Mouse (Mus musculus) forebrain, embryonic 12.5 days (tissue): ENCODE results near the gene Cdk14. TPM values are rescaled to one million over a fixed set of nuclear protein-coding genes. Genes with fewer than 3 reads are reported as not detected.

ENCODE experiments used
- ATAC-seq: fragments of 200-750 bp; cut with Nextera tagmentation; 2 replicates; pipeline ENCODE4 v1.8.0; 2017; ENCODE audit warnings: moderate TSS enrichment; ENCODE audit not compliant: low FRiP score
- H3K27ac ChIP-seq: fragments of 300-500 bp; sonication (generic); 2 replicates; pipeline ENCODE4 v1.5.1; 2016; ENCODE audit warnings: mild to moderate bottlenecking
- H3K27me3 ChIP-seq: fragments of 300-500 bp; sonication (generic); 2 replicates; pipeline ENCODE4 v1.6.1; 2016; ENCODE audit warnings: mild to moderate bottlenecking
- H3K36me3 ChIP-seq: fragments of 300-500 bp; sonication (generic); replicated peaks from 2 replicates; pipeline ENCODE4 v1.6.1; 2016; ENCODE audit warnings: mild to moderate bottlenecking
- H3K4me1 ChIP-seq: fragments of 300-500 bp; sonication (generic); 2 replicates; pipeline ENCODE4 v1.6.1; 2016
- H3K4me2 ChIP-seq: fragments of 300-500 bp; sonication (generic); 2 replicates; pipeline ENCODE4 v1.6.1; 2016; ENCODE audit warnings: mild to moderate bottlenecking, moderate library complexity
- H3K4me3 ChIP-seq: fragments of 300-500 bp; sonication (generic); replicated peaks from 2 replicates; pipeline ENCODE4 v1.5.1; 2016; ENCODE audit warnings: mild to moderate bottlenecking
- H3K9ac ChIP-seq: fragments of 300-500 bp; sonication (generic); 2 replicates; pipeline ENCODE4 v1.6.1; 2016; ENCODE audit warnings: mild to moderate bottlenecking
- H3K9me3 ChIP-seq: fragments of 300-500 bp; sonication (generic); 2 replicates; pipeline ENCODE4 v1.6.1; 2016
- WGBS: fragments of 180-500 bp; shearing (Covaris S2); methylation state at CpG from one replicate; pipeline ENCODE4 v1.1.7; 2016; 5-methylcytosine and 5-hydroxymethylcytosine counted together
- polyA plus RNA-seq: library from polyadenylated mRNA; unstranded; fragments of >200 nt; fragmentation: Nextera tagmentation; extraction: Ambion mirVana; gene quantifications from 2 replicates; pipeline ENCODE4 v1.2.1, GENCODE M21; 2016

Cdk14 gene
- polyA plus RNA-seq, 1 experiment from 2014 or later = 33.0 TPM

GRCm38 (mm10) chr5:5300290-5300689, 119.8 kb downstream of the Cdk14 start:
- Histone ChIP-seq H3K9ac (no peak overlapping the region), H3K27ac (no peak overlapping the region), H3K27me3 (no peaks in the 10 kb centered on the region), H3K36me3 (no peaks in the 10 kb centered on the region), H3K4me3 (no peak overlapping the region), H3K4me1 (0 out of 2 replicates have a peak, but pooled peaks cover 7% of the 10 kb centered on the region), H3K4me2 (no peak overlapping the region), H3K9me3 (no peaks in the 10 kb centered on the region)
- WGBS = 73% methylated on average over 1 of the region's 1 CpGs
- ATAC-seq = no peak

GRCm38 (mm10) chr5:5297222-5297621, 122.9 kb downstream of the Cdk14 start:
- Histone ChIP-seq H3K27ac (no peak overlapping the region), H3K27me3 (no peaks in the 10 kb centered on the region), H3K36me3 (no peaks in the 10 kb centered on the region), H3K4me2 (no peak overlapping the region), H3K9me3 (no peaks in the 10 kb centered on the region), H3K9ac (no peak overlapping the region), H3K4me1 (0 out of 2 replicates have a peak, but pooled peaks cover 9% of the 10 kb centered on the region), H3K4me3 (no peak overlapping the region)
- ATAC-seq = no peak
- WGBS = 89% methylated on average over 7 of the region's 7 CpGs

GRCm38 (mm10) chr5:5296773-5297172, 123.3 kb downstream of the Cdk14 start:
- H3K9ac ChIP-seq = no peak overlapping the region
- no peaks in the 10 kb centered on the region for H3K9me3 ChIP-seq
- no peaks in the 10 kb centered on the region for H3K27me3 ChIP-seq
- no peak overlapping the region for H3K27ac ChIP-seq
- no peak overlapping the region for H3K4me3 ChIP-seq
- 0 out of 2 replicates have a peak, but pooled peaks cover 9% of the 10 kb centered on the region for H3K4me1 ChIP-seq
- H3K4me2 ChIP-seq = no peak overlapping the region
- no peaks in the 10 kb centered on the region for H3K36me3 ChIP-seq
- no peak for ATAC-seq

GRCm38 (mm10) chr5:5292830-5293542, 127.1 kb downstream of the Cdk14 start:
- Histone ChIP-seq H3K4me2 (no peak overlapping the region), H3K27me3 (no peaks in the 10 kb centered on the region), H3K27ac (no peak overlapping the region), H3K36me3 (no peaks in the 10 kb centered on the region), H3K4me3 (no peak overlapping the region), H3K4me1 (0 out of 2 replicates have a peak, but pooled peaks cover 2% of the 10 kb centered on the region), H3K9ac (no peak overlapping the region), H3K9me3 (no peaks in the 10 kb centered on the region)
- ATAC-seq = no peak
- WGBS = 89% methylated on average over 8 of the region's 8 CpGs

- H3K9me3 ChIP-seq = no peaks in the 10 kb centered on the region
- H3K27me3 ChIP-seq = no peaks in the 10 kb centered on the region
- H3K4me1 ChIP-seq = 0 out of 2 replicates have a peak, but pooled peaks cover 2% of the 10 kb centered on the region
- 85% methylated on average over 6 of the region's 6 CpGs for WGBS
- H3K9ac ChIP-seq = no peak overlapping the region
- no peak overlapping the region for H3K27ac ChIP-seq
- no peak overlapping the region for H3K4me3 ChIP-seq
- ATAC-seq = 0 out of 2 replicates have a peak, but pooled peaks have one; percentile 33
- no peaks in the 10 kb centered on the region for H3K36me3 ChIP-seq
- H3K4me2 ChIP-seq = no peak overlapping the region
Observed at GRCm38 (mm10) chr5:5291321-5291991, 128.7 kb downstream of the Cdk14 start.

- Histone ChIP-seq H3K4me3 (no peak overlapping the region), H3K9me3 (no peaks in the 10 kb centered on the region), H3K4me1 (0 out of 2 replicates have a peak, but pooled peaks cover 2% of the 10 kb centered on the region), H3K36me3 (no peaks in the 10 kb centered on the region), H3K4me2 (no peak overlapping the region), H3K27ac (no peak overlapping the region), H3K9ac (no peak overlapping the region), H3K27me3 (no peaks in the 10 kb centered on the region)
- no peak; the same call in 1 of the 2 replicates for ATAC-seq
- 87% methylated on average over 4 of the region's 4 CpGs for WGBS
Observed at GRCm38 (mm10) chr5:5290714-5291113, 129.4 kb downstream of the Cdk14 start.

GRCm38 (mm10) chr5:5285876-5286275, 134.2 kb downstream of the Cdk14 start:
- Histone ChIP-seq H3K4me3 (no peak overlapping the region), H3K9me3 (no peaks in the 10 kb centered on the region), H3K4me2 (no peak overlapping the region), H3K27me3 (no peaks in the 10 kb centered on the region), H3K27ac (no peak overlapping the region), H3K4me1 (no peaks in the 10 kb centered on the region), H3K9ac (no peak overlapping the region), H3K36me3 (no peaks in the 10 kb centered on the region)
- 90% methylated on average over 3 of the region's 3 CpGs for WGBS
- ATAC-seq = no peak

- no peak for ATAC-seq
- H3K9me3 ChIP-seq = no peaks in the 10 kb centered on the region
- H3K9ac ChIP-seq = no peak overlapping the region
- no peak overlapping the region for H3K4me2 ChIP-seq
- no peak overlapping the region for H3K27ac ChIP-seq
- no peak overlapping the region for H3K4me3 ChIP-seq
- no peaks in the 10 kb centered on the region for H3K36me3 ChIP-seq
- H3K27me3 ChIP-seq = no peaks in the 10 kb centered on the region
- WGBS = 91% methylated on average over 5 of the region's 5 CpGs
- no peaks in the 10 kb centered on the region for H3K4me1 ChIP-seq
Observed at GRCm38 (mm10) chr5:5284531-5284930, 135.6 kb downstream of the Cdk14 start.

- Histone ChIP-seq H3K27ac (no peak overlapping the region), H3K9ac (no peak overlapping the region), H3K27me3 (no peaks in the 10 kb centered on the region), H3K4me3 (no peak overlapping the region), H3K4me2 (no peak overlapping the region), H3K9me3 (no peaks in the 10 kb centered on the region), H3K36me3 (no peaks in the 10 kb centered on the region), H3K4me1 (no peaks in the 10 kb centered on the region)
- WGBS = 89% methylated on average over 6 of the region's 6 CpGs
- ATAC-seq = no peak
Observed at GRCm38 (mm10) chr5:5283756-5284430, 136.2 kb downstream of the Cdk14 start.

- no peak overlapping the region for H3K9ac ChIP-seq
- 91% methylated on average over 5 of the region's 5 CpGs for WGBS
- H3K4me3 ChIP-seq = no peak overlapping the region
- H3K27me3 ChIP-seq = no peaks in the 10 kb centered on the region
- no peaks in the 10 kb centered on the region for H3K36me3 ChIP-seq
- no peaks in the 10 kb centered on the region for H3K4me1 ChIP-seq
- no peak for ATAC-seq
- H3K27ac ChIP-seq = no peak overlapping the region
- H3K9me3 ChIP-seq = no peaks in the 10 kb centered on the region
- H3K4me2 ChIP-seq = no peak overlapping the region
Observed at GRCm38 (mm10) chr5:5282425-5282824, 137.7 kb downstream of the Cdk14 start.

GRCm38 (mm10) chr5:5275321-5275720, 144.8 kb downstream of the Cdk14 start:
- Histone ChIP-seq H3K4me3 (no peak overlapping the region), H3K4me2 (no peak overlapping the region), H3K9me3 (no peaks in the 10 kb centered on the region), H3K27ac (no peak overlapping the region), H3K9ac (no peak overlapping the region), H3K4me1 (peaks cover 10% of the 10 kb centered on the region; the same call in 1 of the 2 replicates), H3K36me3 (no peaks in the 10 kb centered on the region), H3K27me3 (no peaks in the 10 kb centered on the region)
- WGBS = 29% methylated on average over 2 of the region's 2 CpGs
- ATAC-seq = no peak

GRCm38 (mm10) chr5:5274318-5274717, 145.8 kb downstream of the Cdk14 start:
- Histone ChIP-seq H3K27ac (no peak overlapping the region), H3K4me2 (no peak overlapping the region), H3K4me3 (no peak overlapping the region), H3K4me1 (peaks cover 10% of the 10 kb centered on the region; the same call in 1 of the 2 replicates), H3K9ac (no peak overlapping the region), H3K9me3 (no peaks in the 10 kb centered on the region), H3K27me3 (no peaks in the 10 kb centered on the region), H3K36me3 (no peaks in the 10 kb centered on the region)
- WGBS = 64% methylated on average over 6 of the region's 6 CpGs
- no peak for ATAC-seq
